Mouse (Mus musculus) MEL (cell line): ENCODE data around the gene Slk. TPM values are rescaled to one million over a fixed set of nuclear protein-coding genes. Genes with fewer than 3 reads are reported as not detected.

Experiments
- DNase-seq: peaks from one replicate; pipeline ENCODE4 v3.0.0; 2011; ENCODE audit warnings: low read depth, low spot score
- H3K27ac ChIP-seq: 2 replicates; pipeline ENCODE4 v1.5.1; 2012; ENCODE audit warnings: low read depth, mild to moderate bottlenecking, control low read depth, low read length, moderate library complexity; ENCODE audit not compliant: control insufficient read depth
- H3K27me3 ChIP-seq, 2 experiments: fragments of 150-350 bp in 1 of 2; sonication (generic) in 1 of 2; 2 replicates each; pipeline ENCODE4 v1.6.1; 2012; ENCODE audit warnings: low read length in 2 of 2, mild to moderate bottlenecking in 2 of 2, improper control_type of control experiment in 1 of 2, moderate library complexity in 1 of 2; ENCODE audit not compliant: insufficient read depth in 2 of 2, control insufficient read depth in 1 of 2
- H3K36me3 ChIP-seq, 2 experiments: 2 replicates each; pipeline ENCODE4 v1.6.1; 2012 to 2014; ENCODE audit warnings: low read length in 2 of 2, improper control_type of control experiment in 1 of 2, inconsistent platforms in 1 of 2, mild to moderate bottlenecking in 1 of 2; ENCODE audit not compliant: insufficient read depth in 2 of 2, control insufficient read depth in 1 of 2
- H3K4me1 ChIP-seq, 2 experiments: fragments of 150-350 bp in 1 of 2; sonication (generic) in 1 of 2; 2 replicates each; pipeline ENCODE4 v1.6.1; 2012; ENCODE audit warnings: low read length in 2 of 2, improper control_type of control experiment in 1 of 2, mild to moderate bottlenecking in 1 of 2; ENCODE audit not compliant: insufficient read depth in 2 of 2, control insufficient read depth in 1 of 2
- H3K4me3 ChIP-seq, 2 experiments: fragments of 150-350 bp in 1 of 2; sonication (generic) in 1 of 2; 2 replicates each; pipeline ENCODE4 v1.5.1; 2012; ENCODE audit warnings: low read depth in 2 of 2, low read length in 2 of 2, mild to moderate bottlenecking in 2 of 2, moderate library complexity in 2 of 2, control low read depth in 1 of 2, improper control_type of control experiment in 1 of 2; ENCODE audit not compliant: control insufficient read depth in 1 of 2, insufficient read depth in 1 of 2
- H3K79me2 ChIP-seq: 2 replicates; pipeline ENCODE4 v1.6.1; 2012; ENCODE audit warnings: mild to moderate bottlenecking, low read length, moderate library complexity; ENCODE audit not compliant: control insufficient read depth, poor library complexity, insufficient read depth
- H3K9ac ChIP-seq: 2 replicates; pipeline ENCODE4 v1.6.1; 2012; ENCODE audit warnings: low read depth, mild to moderate bottlenecking, control low read depth, low read length, moderate library complexity; ENCODE audit not compliant: control insufficient read depth, poor library complexity, severe bottlenecking
- H3K9me3 ChIP-seq: fragments of 150-350 bp; sonication (generic); replicated peaks from 2 replicates; pipeline ENCODE4 v1.6.1; 2012; ENCODE audit warnings: mild to moderate bottlenecking, low read length, improper control_type of control experiment, moderate library complexity; ENCODE audit not compliant: insufficient read depth
- ELF1 ChIP-seq: IDR thresholded peaks from 2 replicates; pipeline ENCODE4 v1.6.1; 2014; ENCODE audit warnings: low read depth, mild to moderate bottlenecking, inconsistent platforms, low read length, improper control_type of control experiment, moderate library complexity
- EP300 ChIP-seq, 2 experiments: IDR thresholded peaks; 2 replicates each; pipeline ENCODE4 v1.6.1; 2011; ENCODE audit warnings: improper control_type of control experiment in 2 of 2, low read length in 2 of 2, low read depth in 1 of 2, mild to moderate bottlenecking in 1 of 2
- ETS1 ChIP-seq: IDR thresholded peaks from 2 replicates; pipeline ENCODE4 v1.6.1; 2012; ENCODE audit warnings: low read depth, mild to moderate bottlenecking, inconsistent platforms, low read length, improper control_type of control experiment, moderate library complexity
- GATA1 ChIP-seq: IDR thresholded peaks from 2 replicates; pipeline ENCODE4 v1.6.1; 2011; ENCODE audit warnings: low read depth, low read length, improper control_type of control experiment
- HCFC1 ChIP-seq: IDR thresholded peaks from 2 replicates; pipeline ENCODE4 v1.6.1; 2012; ENCODE audit warnings: low read depth, mild to moderate bottlenecking, inconsistent platforms, low read length, improper control_type of control experiment, moderate library complexity
- JUND ChIP-seq: IDR thresholded peaks from 2 replicates; pipeline ENCODE4 v1.6.1; 2011; ENCODE audit warnings: low read depth, mild to moderate bottlenecking, improper control_type of control experiment, low read length
- KAT2A ChIP-seq: conservative IDR thresholded peaks from 2 replicates; pipeline ENCODE4 v1.6.1; 2012; ENCODE audit warnings: low read depth, low read length, improper control_type of control experiment, inconsistent platforms
- MAFK ChIP-seq: IDR thresholded peaks from 2 replicates; pipeline ENCODE4 v1.6.1; 2011; ENCODE audit warnings: low read depth, mild to moderate bottlenecking, low read length, improper control_type of control experiment, borderline replicate concordance
- MAZ ChIP-seq: IDR thresholded peaks from 2 replicates; pipeline ENCODE4 v1.6.1; 2012; ENCODE audit warnings: low read depth, mild to moderate bottlenecking, inconsistent platforms, low read length, improper control_type of control experiment
- MXI1 ChIP-seq: IDR thresholded peaks from 2 replicates; pipeline ENCODE4 v1.6.1; 2011; ENCODE audit warnings: mild to moderate bottlenecking, low read depth, low read length, improper control_type of control experiment
- MYB ChIP-seq: IDR thresholded peaks from 2 replicates; pipeline ENCODE4 v1.6.1; 2011; ENCODE audit warnings: mild to moderate bottlenecking, low read depth, low read length, improper control_type of control experiment
- MYC ChIP-seq: IDR thresholded peaks from 2 replicates; pipeline ENCODE4 v1.6.1; 2011; ENCODE audit warnings: low read depth, mild to moderate bottlenecking, low read length, improper control_type of control experiment, moderate library complexity
- NELFE ChIP-seq: IDR thresholded peaks from 2 replicates; pipeline ENCODE4 v1.6.1; 2011; ENCODE audit warnings: low read depth, low read length, improper control_type of control experiment
- RAD21 ChIP-seq: IDR thresholded peaks from 2 replicates; pipeline ENCODE4 v1.6.1; 2011; ENCODE audit warnings: mild to moderate bottlenecking, low read depth, low read length, improper control_type of control experiment
- RCOR1 ChIP-seq: IDR thresholded peaks from 2 replicates; pipeline ENCODE4 v1.6.1; 2012; ENCODE audit warnings: low read depth, mild to moderate bottlenecking, inconsistent platforms, low read length, improper control_type of control experiment
- TBP ChIP-seq: IDR thresholded peaks from 2 replicates; pipeline ENCODE4 v1.8.0; 2011; ENCODE audit warnings: low read depth, low read length, improper control_type of control experiment
- TCF12 ChIP-seq: IDR thresholded peaks from 2 replicates; pipeline ENCODE4 v1.6.1; 2014; ENCODE audit warnings: low read depth, mild to moderate bottlenecking, inconsistent platforms, low read length, improper control_type of control experiment, moderate library complexity
- ZC3H11A ChIP-seq: IDR thresholded peaks from 2 replicates; pipeline ENCODE4 v1.6.1; 2012; ENCODE audit warnings: low read depth, mild to moderate bottlenecking, inconsistent platforms, low read length, improper control_type of control experiment
- ZKSCAN1 ChIP-seq: IDR thresholded peaks from 2 replicates; pipeline ENCODE4 v1.6.1; 2012; ENCODE audit warnings: low read depth, mild to moderate bottlenecking, inconsistent platforms, low read length, improper control_type of control experiment, moderate library complexity
- ZNF384 ChIP-seq: IDR thresholded peaks from 2 replicates; pipeline ENCODE4 v1.6.1; 2012; ENCODE audit warnings: low read depth, mild to moderate bottlenecking, inconsistent platforms, low read length, improper control_type of control experiment
- polyA plus RNA-seq, 2 experiments: library from polyadenylated mRNA; stranded (reverse) in 1 of 2; unstranded in 1 of 2; fragments of >175 nt in 1 of 2; fragments of >200 nt in 1 of 2; gene quantifications; 2 replicates each; pipeline versions ENCODE4 v1.2.1 to v1.2.4; 2012; ENCODE audit warnings: low replicate concordance in 2 of 2, low read depth in 1 of 2; ENCODE audit not compliant: insufficient read length in 2 of 2, insufficient read depth in 1 of 2, missing spikeins in 1 of 2
- total RNA-seq: library from RNA; depleted of rRNA; stranded (reverse); fragments of 300-350 nt; gene quantifications from 2 replicates; pipeline ENCODE4 v1.2.3, GENCODE M21; 2012

Slk gene
- total and polyA plus RNA-seq, 3 experiments, result 65.0 to 103 (median 88.2) TPM

- H3K27ac ChIP-seq, result no peak overlapping the region
- no peak for DNase-seq
- no peaks in the 10 kb centered on the region for H3K27me3 ChIP-seq
- H3K9ac ChIP-seq, result no peak overlapping the region
- TF ChIP-seq MXI1 (no peak), KAT2A (no peak), NELFE (no peak), TCF12 (no peak), GATA1 (no peak), ZC3H11A (no peak), EP300 (IDR thresholded peaks at IDR 0.05; ENCODE audit: low read depth in 1 of 2, low read length in 2 of 2) (no peak), MAFK (no peak)
- H3K4me3 ChIP-seq, result no peak overlapping the region
- peaks cover 2 to 5% of the 10 kb centered on the region in 2 experiments; a peak in 2 of 4 replicates for H3K4me1 ChIP-seq
- H3K36me3 ChIP-seq, result peaks cover 0 to 4% of the 10 kb centered on the region in 2 experiments; a peak in 2 of 4 replicates
- H3K79me2 ChIP-seq, result no peaks in the 10 kb centered on the region
- H3K9me3 ChIP-seq, result no peaks in the 10 kb centered on the region
Measured at GRCm38 (mm10) chr19:47573718-47574117, 5.8 kb upstream of the Slk start.

- Histone ChIP-seq H3K9me3 (no peaks in the 10 kb centered on the region), H3K79me2 (peaks cover 35% of the 10 kb centered on the region), H3K4me3 (peak overlapping the region; percentile 60 to 61), H3K27me3 (no peaks in the 10 kb centered on the region), H3K36me3 (peaks cover 0 to 19% of the 10 kb centered on the region in 2 experiments; a peak in 3 of 4 replicates), H3K4me1 (peaks cover 5 to 9% of the 10 kb centered on the region in 2 experiments; a peak in 3 of 4 replicates), H3K27ac (peak overlapping the region; percentile 77), H3K9ac (peak overlapping the region; percentile 76)
- DNase-seq, result no peak
- TF ChIP-seq JUND, result no peak
- peak; percentile 78 for TF ChIP-seq ZNF384
- TF ChIP-seq RAD21, result no peak; the same call in 1 of the 2 replicates
- TF ChIP-seq MAZ, result 0 out of 2 replicates have a peak, but pooled peaks have one; percentile 14
- TF ChIP-seq TCF12, result peak; percentile 46; the same call in 1 of the 2 replicates
- peak; percentile 44; the same call in 1 of the 2 replicates for TF ChIP-seq MYB
- no peak for TF ChIP-seq ELF1
- TF ChIP-seq ZKSCAN1, result no peak
- TF ChIP-seq RCOR1, result no peak
- TF ChIP-seq HCFC1, result 0 out of 2 replicates have a peak, but pooled peaks have one; percentile 5
- peak in 1 of 2 experiments; percentile 32; a peak in 2 of 4 replicates for TF ChIP-seq EP300 (IDR thresholded peaks at IDR 0.05; ENCODE audit: low read depth in 1 of 2, low read length in 2 of 2)
- TF ChIP-seq TBP, result no peak
- TF ChIP-seq GATA1, result no peak; the same call in 1 of the 2 replicates
- TF ChIP-seq MYC, result no peak
- TF ChIP-seq ETS1, result peak; percentile 40; the same call in 1 of the 2 replicates
Measured at GRCm38 (mm10) chr19:47578581-47579224, 775 bp upstream of the Slk start.
